Mouse (Mus musculus) forebrain, embryonic 16.5 days (tissue): ENCODE results near the gene Fmnl2. TPM values are rescaled to one million over a fixed set of nuclear protein-coding genes. Genes with fewer than 3 reads are reported as not detected.
A peak's percentile ranks its signal among the peaks of the same experiment; 100 is the strongest.

Experiments used
- ATAC-seq: fragments of 200-750 bp; cut with Nextera tagmentation; 2 replicates; pipeline ENCODE4 v1.8.0; 2017; ENCODE audit warnings: mild to moderate bottlenecking, moderate library complexity
- H3K27ac ChIP-seq: fragments of 300-500 bp; sonication (generic); 2 replicates; pipeline ENCODE4 v1.5.1; 2014; ENCODE audit warnings: low read length, control low read depth
- H3K27me3 ChIP-seq: fragments of 300-500 bp; sonication (generic); replicated peaks from 2 replicates; pipeline ENCODE4 v1.6.1; 2014; ENCODE audit warnings: low read length; ENCODE audit not compliant: control insufficient read depth, insufficient read depth
- H3K36me3 ChIP-seq: fragments of 300-500 bp; sonication (generic); 2 replicates; pipeline ENCODE4 v1.6.1; 2014; ENCODE audit not compliant: control insufficient read depth, insufficient read depth
- H3K4me1 ChIP-seq: fragments of 300-500 bp; sonication (generic); replicated peaks from 2 replicates; pipeline ENCODE4 v1.6.1; 2014; ENCODE audit warnings: low read length; ENCODE audit not compliant: control insufficient read depth, insufficient read depth
- H3K4me2 ChIP-seq: fragments of 300-500 bp; sonication (generic); 2 replicates; pipeline ENCODE4 v1.6.1; 2014; ENCODE audit warnings: mild to moderate bottlenecking, low read length, control low read depth
- H3K4me3 ChIP-seq: fragments of 300-500 bp; sonication (generic); replicated peaks from 2 replicates; pipeline ENCODE4 v1.5.1; 2014; ENCODE audit warnings: mild to moderate bottlenecking, low read length, control low read depth
- H3K9ac ChIP-seq: fragments of 300-500 bp; sonication (generic); replicated peaks from 2 replicates; pipeline ENCODE4 v1.6.1; 2014; ENCODE audit warnings: low read depth, low read length, control low read depth
- H3K9me3 ChIP-seq: fragments of 300-500 bp; sonication (generic); 2 replicates; pipeline ENCODE4 v1.6.1; 2016; ENCODE audit warnings: low read length; ENCODE audit not compliant: control insufficient read depth
- WGBS: fragments of 180-500 bp; shearing (Covaris S2); extraction: QIAGEN DNeasy Blood & Tissue Kit; methylation state at CpG from one replicate; pipeline ENCODE4 v1.1.7; 2014; 5-methylcytosine and 5-hydroxymethylcytosine counted together
- polyA plus RNA-seq: library from polyadenylated mRNA; unstranded; fragments of >200 nt; fragmentation: Nextera tagmentation; extraction: Ambion mirVana; gene quantifications from 2 replicates; pipeline ENCODE4 v1.2.1, GENCODE M21; 2015

Gene Fmnl2
- polyA plus RNA-seq, 1 experiment from 2014 or later = 15.5 TPM

DNA sequence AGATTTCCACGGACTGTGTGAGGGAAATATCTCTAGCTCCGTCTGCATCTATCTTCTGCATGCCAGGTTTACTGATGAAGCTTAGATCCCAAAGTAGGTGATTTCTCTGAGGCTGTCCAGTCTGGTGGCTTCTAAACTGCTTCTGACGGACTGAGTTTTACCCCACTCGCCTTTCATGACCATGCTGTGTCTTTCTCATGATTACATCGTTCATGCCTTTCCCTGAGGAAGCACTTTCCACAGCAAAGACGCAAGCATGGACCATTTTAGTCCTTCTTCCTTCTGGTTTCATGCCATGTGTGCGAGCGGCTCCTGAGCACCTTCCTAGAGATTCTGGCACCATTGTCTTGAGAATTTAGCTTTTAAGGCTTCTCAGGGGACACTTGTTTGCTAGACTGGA lies 123.9 kb downstream of the Fmnl2 start:
- H3K27me3 ChIP-seq = no peaks in the 10 kb centered on the region
- WGBS = 90% methylated on average over 8 of the region's 8 CpGs
- no peak overlapping the region for H3K9ac ChIP-seq
- no peaks in the 10 kb centered on the region for H3K36me3 ChIP-seq
- no peak overlapping the region for H3K4me2 ChIP-seq
- H3K27ac ChIP-seq = no peak overlapping the region
- no peak overlapping the region for H3K4me3 ChIP-seq
- H3K9me3 ChIP-seq = no peaks in the 10 kb centered on the region
- ATAC-seq = no peak
- peaks cover 26% of the 10 kb centered on the region for H3K4me1 ChIP-seq

- no peak for ATAC-seq
- H3K4me2 ChIP-seq = no peak overlapping the region
- no peak overlapping the region for H3K27ac ChIP-seq
- H3K4me1 ChIP-seq = peaks cover 26% of the 10 kb centered on the region
- no peaks in the 10 kb centered on the region for H3K27me3 ChIP-seq
- H3K4me3 ChIP-seq = no peak overlapping the region
- H3K36me3 ChIP-seq = no peaks in the 10 kb centered on the region
- no peaks in the 10 kb centered on the region for H3K9me3 ChIP-seq
- WGBS = 91% methylated on average over 3 of the region's 3 CpGs
- no peak overlapping the region for H3K9ac ChIP-seq
These were observed 124.8 kb downstream of the Fmnl2 start for GRCm38 (mm10) chr2:52982502-52982901.

DNA sequence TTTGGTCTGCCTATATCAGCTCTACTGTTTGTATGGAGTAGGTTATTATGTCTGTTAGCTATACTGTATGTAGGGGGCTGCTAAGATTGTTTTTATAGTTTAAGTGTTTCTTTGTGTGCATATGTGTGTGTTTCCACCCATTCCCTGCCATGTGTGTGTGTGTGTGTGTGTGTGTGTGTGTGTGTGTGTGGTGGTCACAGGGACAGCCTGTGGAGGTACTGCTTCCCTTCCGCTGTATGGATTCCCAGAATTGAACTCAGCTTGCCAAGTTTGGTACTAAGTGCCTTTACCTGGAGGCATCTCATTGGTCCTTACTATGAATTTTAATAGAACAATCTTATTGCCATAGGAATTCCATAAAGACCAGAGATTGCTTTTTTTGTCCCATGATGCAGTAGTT lies 126.9 kb downstream of the Fmnl2 start:
- H3K27me3 ChIP-seq = no peaks in the 10 kb centered on the region
- H3K4me3 ChIP-seq = no peak overlapping the region
- H3K4me2 ChIP-seq = no peak overlapping the region
- H3K4me1 ChIP-seq = peaks cover 23% of the 10 kb centered on the region
- no peak for ATAC-seq
- H3K9ac ChIP-seq = no peak overlapping the region
- no peaks in the 10 kb centered on the region for H3K36me3 ChIP-seq
- H3K9me3 ChIP-seq = no peaks in the 10 kb centered on the region
- H3K27ac ChIP-seq = no peak overlapping the region
- 58% methylated on average over 1 of the region's 1 CpGs for WGBS

DNA sequence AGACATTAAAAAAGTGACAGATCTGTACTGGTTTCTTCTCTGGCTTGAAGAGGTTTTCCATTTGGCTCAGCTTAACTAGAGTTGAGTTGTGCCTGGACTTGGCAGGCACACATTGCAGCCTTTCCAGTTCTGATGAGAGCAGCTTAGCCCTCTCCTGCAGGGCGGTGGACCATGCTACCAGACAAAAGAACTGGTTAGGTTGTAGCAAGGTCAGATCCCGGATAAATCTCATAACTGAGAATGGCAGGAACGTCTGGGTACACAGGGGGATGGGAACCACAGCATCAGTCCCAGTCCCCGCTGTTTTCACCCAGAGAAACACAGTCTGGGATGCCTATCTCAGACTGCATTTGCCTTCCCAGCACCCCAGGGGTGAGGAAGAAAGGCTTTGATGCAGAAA lies 127.5 kb downstream of the Fmnl2 start:
- H3K36me3 ChIP-seq = no peaks in the 10 kb centered on the region
- WGBS = 27% methylated on average over 4 of the region's 4 CpGs
- no peak overlapping the region for H3K9ac ChIP-seq
- no peaks in the 10 kb centered on the region for H3K9me3 ChIP-seq
- peak; percentile 65 for ATAC-seq
- H3K4me2 ChIP-seq = no peak overlapping the region
- H3K27me3 ChIP-seq = no peaks in the 10 kb centered on the region
- peak overlapping the region; percentile 26 for H3K27ac ChIP-seq
- H3K4me3 ChIP-seq = no peak overlapping the region
- peaks cover 19% of the 10 kb centered on the region for H3K4me1 ChIP-seq

- H3K4me1 ChIP-seq = peaks cover 17% of the 10 kb centered on the region
- no peak for ATAC-seq
- no peak overlapping the region for H3K4me3 ChIP-seq
- H3K4me2 ChIP-seq = no peak overlapping the region
- 81% methylated on average over 3 of the region's 3 CpGs for WGBS
- no peak overlapping the region for H3K27ac ChIP-seq
- no peaks in the 10 kb centered on the region for H3K36me3 ChIP-seq
- H3K9me3 ChIP-seq = no peaks in the 10 kb centered on the region
- H3K27me3 ChIP-seq = no peaks in the 10 kb centered on the region
- H3K9ac ChIP-seq = no peak overlapping the region
These were observed 128.7 kb downstream of the Fmnl2 start for GRCm38 (mm10) chr2:52986354-52986753.

DNA sequence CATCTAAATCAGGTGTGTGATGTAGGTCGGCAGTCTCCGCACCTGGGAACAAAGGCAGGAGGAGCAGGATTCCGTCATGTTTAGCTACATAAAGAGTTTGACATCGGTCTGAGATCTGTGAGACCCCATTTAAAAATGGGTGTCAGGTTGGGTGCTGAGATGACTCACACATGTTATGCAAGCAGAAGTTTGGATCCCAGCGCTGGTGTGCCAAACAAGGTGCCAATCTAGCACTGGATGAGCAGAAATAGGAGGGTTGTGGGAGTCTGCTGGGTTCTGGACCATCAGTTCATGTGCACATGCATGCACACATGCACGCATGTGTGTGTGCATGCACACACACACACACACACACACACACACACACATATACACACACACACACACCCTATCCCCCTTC lies 129.4 kb downstream of the Fmnl2 start:
- ATAC-seq = no peak
- Histone ChIP-seq H3K27ac (no peak overlapping the region), H3K36me3 (no peaks in the 10 kb centered on the region), H3K9ac (no peak overlapping the region), H3K9me3 (no peaks in the 10 kb centered on the region), H3K27me3 (no peaks in the 10 kb centered on the region), H3K4me3 (no peak overlapping the region), H3K4me1 (peaks cover 17% of the 10 kb centered on the region), H3K4me2 (no peak overlapping the region)
- WGBS = 90% methylated on average over 6 of the region's 6 CpGs

DNA sequence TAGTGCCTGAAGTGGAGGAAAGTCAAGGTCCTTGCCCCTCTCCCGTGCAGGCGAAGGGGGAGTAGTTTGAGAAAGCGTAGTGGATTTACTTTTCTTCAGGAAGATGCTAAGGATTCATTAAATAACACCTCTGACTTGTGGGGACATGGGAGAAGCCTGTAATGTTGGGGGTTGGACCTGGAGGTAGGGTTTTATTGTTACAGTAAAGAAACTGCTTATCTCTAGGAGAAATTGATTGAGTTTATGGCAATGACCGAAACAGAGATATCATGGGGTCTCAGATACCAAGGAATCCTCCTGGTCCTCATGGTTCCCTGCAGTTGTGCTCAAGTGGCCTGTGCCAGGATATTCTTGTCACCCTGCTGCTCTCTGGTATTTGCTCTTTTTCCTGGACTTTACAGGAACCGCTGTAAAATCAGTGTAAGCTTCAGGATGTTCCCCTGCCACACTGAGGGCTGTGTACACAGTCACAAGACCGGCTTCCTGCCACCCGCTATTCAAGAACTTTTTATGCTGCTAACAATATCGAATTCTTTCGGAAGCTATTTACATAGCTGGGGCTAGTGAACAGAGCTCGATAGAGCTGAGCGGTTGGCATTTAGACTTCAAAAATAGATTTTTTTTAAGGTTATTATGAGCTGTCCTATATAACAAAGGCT lies 130.1 kb downstream of the Fmnl2 start:
- no peaks in the 10 kb centered on the region for H3K9me3 ChIP-seq
- WGBS = 32% methylated on average over 11 of the region's 11 CpGs
- peaks cover 17% of the 10 kb centered on the region for H3K4me1 ChIP-seq
- H3K27me3 ChIP-seq = no peaks in the 10 kb centered on the region
- ATAC-seq = 0 out of 2 replicates have a peak, but pooled peaks have one; percentile 29
- no peak overlapping the region for H3K9ac ChIP-seq
- H3K4me3 ChIP-seq = no peak overlapping the region
- H3K36me3 ChIP-seq = no peaks in the 10 kb centered on the region
- H3K27ac ChIP-seq = no peak overlapping the region
- H3K4me2 ChIP-seq = no peak overlapping the region

DNA sequence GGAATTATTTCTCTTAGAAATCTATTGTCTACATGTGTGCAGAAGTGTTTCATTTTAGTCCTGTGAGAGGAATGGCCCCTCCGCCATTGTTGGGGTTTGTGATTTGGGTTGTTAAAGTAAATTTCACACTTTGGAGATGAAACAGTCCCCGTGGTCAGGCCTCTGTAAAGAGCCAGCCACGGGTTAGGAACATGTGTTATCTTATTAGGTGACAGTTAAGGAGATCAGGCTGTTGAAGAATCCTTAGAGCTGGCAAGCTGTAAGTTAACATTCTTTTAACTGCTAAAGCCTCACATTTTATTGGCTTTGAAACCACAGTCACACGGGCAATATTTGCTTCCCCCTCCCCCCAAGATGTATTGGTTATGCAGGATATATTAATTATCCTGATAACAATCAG lies 131.7 kb downstream of the Fmnl2 start:
- Histone ChIP-seq H3K36me3 (no peaks in the 10 kb centered on the region), H3K4me1 (peaks cover 17% of the 10 kb centered on the region), H3K27me3 (no peaks in the 10 kb centered on the region), H3K4me2 (no peak overlapping the region), H3K4me3 (no peak overlapping the region), H3K9me3 (no peaks in the 10 kb centered on the region), H3K27ac (no peak overlapping the region), H3K9ac (no peak overlapping the region)
- WGBS = 74% methylated on average over 4 of the region's 4 CpGs
- no peak for ATAC-seq

DNA sequence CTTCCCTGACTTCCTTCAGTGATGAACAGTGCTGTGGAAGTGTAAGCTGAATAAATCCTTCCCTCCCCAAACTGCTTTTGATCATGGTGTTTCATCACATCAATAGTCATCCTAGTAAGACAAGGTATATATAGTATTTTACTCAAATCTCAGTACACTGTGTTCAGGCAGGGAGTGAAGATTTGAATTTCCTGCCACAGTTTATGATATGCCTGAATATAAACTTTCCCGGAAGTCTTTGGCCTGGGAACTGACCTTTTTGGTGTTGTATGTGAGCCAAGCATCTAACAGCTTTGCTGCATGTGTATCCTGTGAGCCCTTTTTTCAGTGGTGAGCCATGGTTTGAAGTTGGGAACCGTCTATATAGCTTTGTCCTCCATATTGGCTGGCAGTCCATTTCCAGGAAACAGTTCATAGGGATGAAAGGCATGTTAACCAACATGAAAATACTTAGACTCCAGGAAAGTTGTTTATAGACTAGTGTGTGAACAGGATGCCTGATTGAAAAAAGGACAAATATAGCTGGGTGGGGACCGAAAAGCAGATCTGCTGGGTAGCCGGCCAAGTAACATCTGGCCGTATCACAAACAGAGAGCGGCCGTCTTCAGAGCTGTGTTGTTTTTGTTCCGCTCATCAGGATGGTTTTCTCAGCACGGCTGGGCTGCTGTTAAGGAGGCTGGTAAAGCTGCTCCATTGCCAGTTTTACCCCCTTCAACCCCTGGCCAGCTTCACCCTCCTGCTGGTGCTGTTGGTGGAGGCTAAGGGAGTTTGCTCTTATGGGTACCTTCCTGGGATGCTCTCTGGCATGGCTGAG lies 133.4 kb downstream of the Fmnl2 start:
- H3K9me3 ChIP-seq = no peaks in the 10 kb centered on the region
- no peak for ATAC-seq
- no peaks in the 10 kb centered on the region for H3K27me3 ChIP-seq
- no peak overlapping the region for H3K27ac ChIP-seq
- WGBS = 80% methylated on average over 9 of the region's 9 CpGs
- no peaks in the 10 kb centered on the region for H3K36me3 ChIP-seq
- H3K4me1 ChIP-seq = peaks cover 5% of the 10 kb centered on the region
- H3K9ac ChIP-seq = no peak overlapping the region
- no peak overlapping the region for H3K4me3 ChIP-seq
- no peak overlapping the region for H3K4me2 ChIP-seq
